Mouse (Mus musculus): ENCODE measurements around the gene Hmox1.

Gene Hmox1

DNA sequence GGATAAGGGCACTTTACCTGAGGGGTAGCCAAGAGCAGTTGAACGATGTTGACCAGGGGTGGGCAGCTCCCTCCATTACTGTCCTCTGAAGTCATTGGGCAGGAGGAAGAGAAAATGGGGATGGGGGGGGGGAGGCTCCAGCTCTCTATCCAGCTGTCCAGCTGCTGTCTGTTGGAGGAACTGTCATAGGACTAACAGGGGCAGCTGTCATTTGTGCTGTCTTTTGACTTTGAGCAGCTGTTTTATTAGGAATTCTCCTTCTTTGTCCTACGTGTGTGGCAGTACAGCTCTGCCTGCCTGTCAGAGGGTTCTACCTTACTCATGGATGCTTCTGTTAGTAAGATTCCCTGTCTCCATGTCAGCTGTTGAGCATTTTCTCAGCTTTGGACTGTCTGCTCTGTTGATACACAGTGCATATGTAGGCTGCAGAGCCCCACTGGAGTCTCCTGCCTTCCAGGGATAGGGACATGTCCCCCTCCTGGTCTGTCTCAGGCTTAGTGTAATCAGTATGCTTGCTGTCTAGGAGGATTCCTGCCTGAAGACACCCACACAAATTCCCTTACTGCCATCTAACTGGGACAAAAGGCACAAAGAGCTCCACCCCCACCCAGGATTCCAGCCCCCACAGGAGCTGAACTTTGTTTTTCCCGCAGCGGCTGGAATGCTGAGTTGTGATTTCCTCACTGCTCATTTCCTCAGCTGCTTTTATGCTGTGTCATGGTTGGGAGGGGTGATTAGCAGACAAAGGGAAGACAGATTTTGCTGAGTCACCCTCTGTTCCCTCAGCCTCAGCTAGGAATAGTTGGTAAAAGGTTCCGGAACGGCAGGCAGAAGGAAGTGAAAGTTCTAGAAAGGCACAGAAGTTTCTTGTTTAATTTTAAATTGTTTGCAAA lies 4.2 kb upstream of the Hmox1 start:
- in situ Hi-C loops (cut with MboI, MseI), result no loop called here

DNA sequence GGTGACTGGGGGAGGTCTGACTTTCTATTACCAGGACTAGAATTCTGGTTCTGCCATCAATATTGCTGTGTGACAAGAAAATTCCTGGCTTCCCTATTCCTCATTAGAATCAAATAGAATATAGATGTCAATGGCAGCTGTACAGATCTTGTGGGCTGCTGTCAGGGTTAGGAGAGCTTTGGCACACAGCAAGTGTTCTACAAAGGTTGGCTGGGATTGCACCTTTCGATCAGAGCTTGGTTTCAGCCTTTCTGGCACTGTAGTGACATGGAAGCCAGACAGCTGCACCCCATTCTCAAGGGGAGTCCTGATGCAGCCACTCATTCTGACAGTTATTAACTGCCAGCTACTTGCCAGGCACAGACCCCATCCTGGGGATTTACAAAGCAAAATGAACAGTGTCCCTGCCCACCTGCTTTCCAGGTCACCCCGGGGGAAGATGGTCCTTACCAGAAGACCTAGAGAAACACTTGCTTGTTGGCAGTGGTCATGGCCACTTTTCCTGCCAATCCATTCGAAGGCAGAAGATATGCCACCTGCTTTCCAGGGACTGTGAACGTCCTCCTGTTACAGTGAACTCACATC lies 2.5 kb upstream of the Hmox1 start:
- in situ Hi-C loops (cut with MboI, MseI), result no loop called here

DNA sequence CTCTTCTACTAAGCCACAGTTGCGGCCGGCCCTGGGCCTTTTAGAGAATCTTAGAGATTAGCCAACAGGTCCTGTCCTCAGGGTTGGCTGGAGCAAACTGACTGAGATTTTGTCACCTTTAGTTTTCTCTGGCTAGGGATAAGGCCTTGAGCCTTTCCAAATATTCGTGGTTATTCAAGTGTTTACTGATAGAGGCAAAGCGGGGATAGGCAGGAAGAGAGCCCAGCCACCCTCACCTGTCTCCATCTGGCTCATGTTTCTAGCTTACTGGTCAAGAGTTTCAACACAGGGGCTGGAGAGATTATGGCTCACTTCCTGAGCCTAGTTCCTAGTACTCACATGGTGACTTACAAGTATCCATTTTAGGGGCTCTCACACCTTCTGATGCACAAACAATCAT lies 9.5 kb downstream of the Hmox1 start:
- in situ Hi-C loops (cut with MboI, MseI), result no loop called here

DNA sequence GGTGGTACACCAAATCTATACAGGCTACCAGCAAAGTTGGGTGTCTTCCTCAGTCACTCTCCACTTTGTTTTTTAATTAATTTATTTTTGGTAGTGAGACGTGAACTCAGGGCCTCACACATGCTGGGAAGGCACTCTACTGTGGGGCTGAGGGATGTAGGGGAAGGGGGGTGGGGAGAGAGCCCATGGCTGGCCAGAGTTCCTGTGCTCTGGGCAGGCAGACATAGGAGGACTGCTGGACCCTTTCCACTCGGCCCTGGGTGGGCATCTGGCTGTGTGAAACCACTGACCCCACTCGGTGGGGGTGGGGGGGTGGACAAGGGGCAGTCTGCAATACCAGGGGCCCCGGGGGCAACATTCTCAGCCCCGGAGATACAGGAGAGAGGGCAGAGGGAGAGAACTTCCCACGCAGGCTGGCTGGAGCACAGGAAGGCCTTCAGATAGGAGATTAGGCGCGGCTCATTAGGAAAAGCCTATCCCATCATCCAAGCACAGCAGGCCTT lies 10.0 kb downstream of the Hmox1 start:
- in situ Hi-C loops (cut with MboI, MseI), result no loop called here

DNA sequence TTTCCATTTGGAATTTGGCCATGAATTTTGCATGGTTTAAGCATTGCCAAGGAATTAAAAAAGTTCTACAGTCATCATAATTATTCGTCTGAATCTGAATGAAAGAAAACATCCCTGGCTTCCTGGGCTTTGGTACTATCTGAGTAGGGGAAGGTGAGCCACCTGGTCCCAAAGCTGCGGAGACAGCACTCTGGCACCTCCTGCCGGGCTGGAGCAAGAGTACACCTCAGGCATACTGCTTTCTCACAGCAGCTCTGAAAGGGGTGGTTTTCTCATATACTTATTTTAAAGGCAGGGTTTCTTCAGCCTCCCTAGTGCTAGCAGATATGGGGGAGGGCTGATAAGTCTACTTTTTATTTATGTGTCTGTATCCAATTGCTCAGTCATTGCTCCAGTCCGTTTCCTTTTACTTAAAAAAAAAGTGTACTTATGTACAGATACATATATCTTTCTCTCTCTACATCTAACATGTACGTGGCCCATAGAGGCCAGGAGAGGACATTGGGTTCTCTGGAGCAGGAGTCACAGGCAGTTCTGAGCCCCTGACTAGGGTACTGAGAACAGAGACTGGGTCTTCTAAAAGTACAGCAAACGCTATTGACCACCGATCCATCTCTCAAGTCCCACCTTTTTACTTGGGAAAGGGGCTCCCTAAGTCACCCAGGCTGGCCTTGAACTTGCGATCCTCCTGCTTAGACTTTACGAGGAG lies 15.3 kb downstream of the Hmox1 start:
- in situ Hi-C loops (cut with MboI, MseI), result no loop called here

DNA sequence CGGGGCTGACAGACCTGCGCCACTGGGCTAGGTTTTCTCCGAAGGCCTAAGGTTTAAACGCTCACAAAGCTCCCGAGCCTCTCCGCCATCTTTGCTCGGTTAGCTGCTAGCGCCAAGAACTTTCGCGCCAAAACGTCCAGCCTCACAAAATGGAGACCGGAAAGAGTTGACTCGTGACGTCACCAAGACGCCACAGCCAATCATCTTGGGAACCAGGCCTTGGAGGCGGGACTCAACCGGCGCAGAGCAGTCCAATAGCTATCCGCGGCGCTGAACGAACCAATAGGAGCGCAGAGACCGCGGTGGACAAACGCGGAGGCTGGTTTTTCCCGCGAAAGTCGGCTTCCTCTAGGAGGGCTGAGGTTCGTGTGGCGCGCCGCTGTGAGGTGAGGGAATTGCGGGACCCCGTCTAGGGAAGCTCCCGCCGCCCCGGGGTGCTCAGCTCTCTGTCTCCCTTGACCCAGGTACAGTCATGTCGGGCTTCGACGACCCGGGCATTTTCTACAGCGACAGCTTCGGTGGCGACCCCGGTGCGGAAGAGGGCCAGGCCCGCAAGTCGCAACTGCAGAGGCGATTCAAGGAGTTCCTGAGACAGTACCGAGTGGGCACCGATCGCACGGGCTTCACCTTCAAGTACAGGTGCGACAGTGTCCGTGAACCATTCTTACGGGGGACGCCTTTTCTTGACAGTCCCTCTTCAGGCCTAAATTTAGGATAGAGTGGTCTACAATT lies 16.0 kb downstream of the Hmox1 start, which contains the start of gene Mcm5:
TSS of gene Mcm5 (plus strand) at position 334 of the 732 bp plus-strand sequence.
- in situ Hi-C loops (cut with MboI, MseI), result no loop called here

DNA sequence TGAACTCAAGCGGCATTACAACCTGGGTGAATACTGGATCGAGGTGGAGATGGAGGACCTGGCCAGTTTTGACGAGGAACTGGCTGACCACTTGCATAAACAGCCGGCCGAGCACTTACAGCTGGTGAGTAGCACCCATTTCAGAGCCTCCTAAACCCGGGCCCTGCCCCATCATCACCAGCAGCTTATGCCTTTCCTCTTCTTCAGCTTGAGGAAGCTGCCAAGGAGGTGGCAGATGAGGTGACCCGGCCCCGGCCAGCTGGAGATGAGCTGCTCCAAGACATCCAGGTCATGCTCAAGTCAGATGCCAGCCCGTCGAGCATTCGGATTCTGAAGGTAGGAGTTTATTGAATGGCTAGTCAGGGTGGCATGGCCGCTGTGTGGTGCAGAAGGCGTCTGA lies 16.7 kb downstream of the Hmox1 start:
- in situ Hi-C loops (cut with MboI, MseI), result no loop called here

DNA sequence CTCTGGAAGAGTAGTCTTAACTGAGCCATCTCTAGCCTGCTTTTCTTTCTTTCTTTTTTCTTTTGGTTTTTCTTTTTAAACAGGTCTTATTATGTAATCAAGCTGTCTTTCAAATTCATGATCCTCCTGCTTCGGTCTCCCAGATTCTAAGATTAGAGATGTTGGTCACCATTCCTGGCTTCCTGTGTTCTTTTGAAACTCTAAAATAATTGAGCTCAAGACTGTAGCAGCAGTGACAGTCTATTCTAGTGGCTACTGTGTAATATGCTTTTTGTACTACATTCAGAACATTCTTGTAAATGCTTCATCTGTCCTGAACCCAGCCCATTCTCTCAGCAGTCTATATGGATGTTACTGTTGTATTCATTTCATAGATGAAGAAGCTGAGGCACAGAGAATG lies 25.1 kb downstream of the Hmox1 start:
- in situ Hi-C loops (cut with MboI, MseI), result no loop called here

DNA sequence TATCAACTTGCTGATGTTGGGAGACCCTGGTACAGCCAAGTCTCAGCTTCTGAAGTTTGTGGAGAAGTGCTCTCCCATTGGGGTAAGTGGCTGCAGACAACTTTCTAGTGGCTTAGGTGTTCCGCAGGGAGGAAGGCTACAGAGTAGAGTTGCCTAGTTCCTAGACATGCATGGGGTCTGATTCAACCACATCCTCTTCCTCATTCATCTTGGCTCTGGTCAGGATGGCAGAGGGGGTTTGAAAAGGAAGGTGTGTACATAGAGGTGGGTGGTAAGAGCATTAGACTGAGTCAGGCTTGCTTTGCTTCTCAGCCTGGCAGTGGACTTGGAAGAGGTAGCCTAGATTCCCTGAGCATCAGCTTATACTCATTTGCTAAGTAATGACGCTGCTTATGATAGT lies 25.9 kb downstream of the Hmox1 start:
- in situ Hi-C loops (cut with MboI, MseI), result no loop called here

DNA sequence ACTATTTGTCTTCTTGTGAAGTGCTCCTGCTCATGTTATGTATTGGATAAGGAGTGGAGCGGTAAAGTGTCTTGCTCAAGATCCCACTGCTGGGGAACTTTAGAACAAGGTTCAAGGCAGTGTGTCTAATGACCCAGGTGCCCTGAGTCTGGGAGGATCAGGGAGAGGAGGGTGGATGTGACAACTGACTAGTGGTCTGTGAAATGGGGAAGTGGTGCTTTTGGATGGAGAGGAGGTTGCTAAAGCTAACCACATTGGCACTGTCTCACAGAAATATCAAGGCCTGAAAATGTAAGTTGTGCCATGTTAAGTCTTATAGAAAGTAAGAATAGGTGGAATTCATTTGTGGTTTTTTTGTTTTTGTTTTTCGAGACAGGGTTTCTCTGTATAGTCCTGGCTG lies 26.3 kb downstream of the Hmox1 start:
- in situ Hi-C loops (cut with MboI, MseI), result no loop called here

DNA sequence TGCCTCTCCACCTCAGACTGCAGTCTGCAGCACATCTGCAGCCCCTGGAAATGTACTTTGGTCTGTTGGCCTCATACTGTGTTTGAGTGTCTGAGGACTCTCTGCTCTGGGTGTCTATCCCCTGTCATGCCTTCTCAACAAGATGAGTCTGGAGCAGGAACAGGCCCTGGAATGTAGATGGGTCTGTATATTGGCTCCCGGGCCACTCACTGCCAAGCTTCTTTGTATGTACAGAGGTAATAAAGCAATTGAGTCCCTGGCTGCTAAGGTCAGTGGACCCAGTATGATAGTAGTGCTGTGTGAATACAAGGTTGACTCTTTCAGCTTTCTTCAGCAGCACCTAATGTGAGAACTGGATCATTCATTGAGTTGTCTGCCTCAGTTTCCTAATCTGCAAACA lies 34.0 kb downstream of the Hmox1 start:
- in situ Hi-C loops (cut with MboI, MseI), result no loop called here

DNA sequence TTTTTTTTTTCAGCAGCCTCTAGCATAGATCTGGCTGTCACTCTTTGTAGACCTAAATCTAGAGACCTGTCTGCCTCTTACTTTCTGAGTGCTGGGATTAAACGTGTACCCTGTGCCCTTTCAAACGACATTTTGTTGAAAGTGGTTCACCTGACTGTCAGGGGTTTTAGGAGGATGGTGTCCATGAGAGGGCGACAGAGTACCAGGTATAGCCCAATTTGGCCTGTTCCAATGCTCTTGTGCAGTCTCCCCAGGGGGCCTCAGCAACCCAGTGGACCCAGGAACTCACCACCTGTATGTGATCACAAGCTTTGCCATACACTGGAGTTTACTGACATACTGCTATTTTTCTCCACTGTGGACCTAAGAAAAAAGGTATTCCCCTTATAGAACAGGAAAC lies 39.1 kb downstream of the Hmox1 start:
- in situ Hi-C loops (cut with MboI, MseI), result loop anchor here (10.0 kb wide), 1 partner anchor 92 kb away; no protein-coding TSS in a partner anchor

DNA sequence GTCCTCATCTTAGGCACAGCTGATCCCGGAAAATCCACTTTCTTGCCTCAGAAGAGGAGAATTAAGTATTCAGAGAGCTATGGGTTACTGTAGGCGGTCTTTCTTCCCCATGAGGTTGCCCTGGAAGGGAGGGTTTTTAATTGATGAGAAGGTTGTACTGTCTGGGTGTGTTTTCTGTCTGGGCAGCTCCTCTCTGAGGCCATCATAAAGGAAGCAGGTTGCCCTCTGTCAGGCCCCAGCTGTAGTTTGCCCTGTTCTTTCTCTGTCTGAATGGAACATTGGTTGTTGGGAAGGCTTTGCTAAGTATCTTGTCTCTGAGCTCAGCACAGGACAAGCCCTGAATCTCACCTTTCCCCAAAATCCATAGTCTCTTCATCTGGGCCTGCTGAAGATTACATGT lies 40.0 kb downstream of the Hmox1 start:
- in situ Hi-C loops (cut with MboI, MseI), result loop anchor here (10.0 kb wide), 1 partner anchor 91 kb away; no protein-coding TSS in a partner anchor

DNA sequence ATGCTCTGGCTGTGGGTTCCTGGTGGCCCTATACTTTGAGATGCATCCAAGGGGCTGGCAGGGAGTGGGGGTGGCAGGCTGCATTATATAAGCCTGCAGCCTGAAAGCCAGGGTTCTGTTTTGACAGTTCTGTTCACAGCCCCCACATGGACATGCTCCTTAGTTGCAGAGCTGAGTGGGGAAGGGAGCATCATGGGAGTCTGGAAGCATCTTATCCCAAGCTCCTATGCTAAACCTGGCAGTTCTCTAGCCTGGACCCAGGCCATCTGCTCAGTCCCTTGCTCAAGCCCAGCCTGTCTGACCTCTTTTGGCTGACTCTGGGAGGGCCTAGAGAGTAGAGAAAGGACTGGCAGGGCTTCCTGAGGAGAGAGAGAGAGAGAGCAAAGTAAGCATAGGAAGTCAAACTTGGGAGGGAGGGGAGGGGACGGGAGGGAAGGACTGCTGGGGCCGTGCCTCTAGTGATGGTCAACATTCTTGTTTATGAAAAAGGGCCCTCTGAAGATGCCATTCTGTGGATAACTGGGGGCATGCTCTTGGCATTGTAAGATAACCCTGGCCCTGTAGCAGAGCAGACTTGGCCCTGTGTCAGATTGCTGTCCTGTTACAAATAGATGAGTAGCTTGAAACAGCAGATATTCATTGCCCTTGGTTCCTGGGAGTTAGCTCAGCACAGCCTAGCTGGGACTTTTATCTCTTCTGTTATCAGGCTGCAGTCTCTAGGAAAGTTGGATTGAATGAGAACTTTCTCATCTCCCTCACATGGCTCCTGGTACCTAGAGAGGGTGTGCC lies 41.4 kb downstream of the Hmox1 start:
- in situ Hi-C loops (cut with MboI, MseI), result loop anchor here (10.0 kb wide), 1 partner anchor 90 kb away; no protein-coding TSS in a partner anchor

DNA sequence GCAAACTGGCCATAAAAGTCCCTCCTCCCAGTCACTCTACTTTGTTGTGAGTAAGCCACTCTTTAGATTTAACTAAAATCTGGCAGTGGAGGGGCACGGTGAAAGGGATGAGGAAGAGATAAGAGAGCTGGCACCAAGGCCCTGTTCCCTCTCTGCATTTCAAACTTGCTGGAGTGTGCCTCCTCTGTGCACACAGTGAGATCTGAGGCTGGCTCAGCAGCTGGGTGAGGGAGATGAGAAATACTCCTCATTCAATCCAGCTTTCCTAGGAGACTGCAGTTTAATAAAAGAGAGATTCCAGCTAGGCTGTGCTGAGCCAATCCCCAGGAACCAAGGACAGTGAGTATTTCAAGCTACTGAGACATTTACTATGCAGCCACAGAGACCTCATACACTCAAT lies 42.3 kb downstream of the Hmox1 start:
- in situ Hi-C loops (cut with MboI, MseI), result loop anchor here (10.0 kb wide), 1 partner anchor 89 kb away; no protein-coding TSS in a partner anchor

DNA sequence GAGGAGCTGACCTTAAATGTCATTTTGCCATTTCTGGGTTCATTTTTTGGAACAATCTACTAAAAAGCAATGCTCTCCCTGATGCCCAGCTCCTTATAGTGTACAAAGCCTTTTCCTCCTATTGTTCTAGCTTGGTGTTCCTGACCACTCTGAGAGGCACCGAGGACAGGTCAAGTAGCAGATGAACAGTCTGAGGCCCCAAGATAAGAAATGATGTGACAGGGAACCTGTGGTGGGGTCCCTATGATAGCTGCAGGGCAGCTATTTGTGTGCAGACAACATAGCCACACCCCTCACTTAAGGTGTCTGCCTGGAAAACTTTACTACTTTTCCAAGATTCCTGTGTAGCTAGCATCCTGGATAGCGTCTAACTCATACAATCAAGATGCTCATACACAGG lies 42.8 kb downstream of the Hmox1 start:
- in situ Hi-C loops (cut with MboI, MseI), result loop anchor here (10.0 kb wide), 1 partner anchor 89 kb away; no protein-coding TSS in a partner anchor

DNA sequence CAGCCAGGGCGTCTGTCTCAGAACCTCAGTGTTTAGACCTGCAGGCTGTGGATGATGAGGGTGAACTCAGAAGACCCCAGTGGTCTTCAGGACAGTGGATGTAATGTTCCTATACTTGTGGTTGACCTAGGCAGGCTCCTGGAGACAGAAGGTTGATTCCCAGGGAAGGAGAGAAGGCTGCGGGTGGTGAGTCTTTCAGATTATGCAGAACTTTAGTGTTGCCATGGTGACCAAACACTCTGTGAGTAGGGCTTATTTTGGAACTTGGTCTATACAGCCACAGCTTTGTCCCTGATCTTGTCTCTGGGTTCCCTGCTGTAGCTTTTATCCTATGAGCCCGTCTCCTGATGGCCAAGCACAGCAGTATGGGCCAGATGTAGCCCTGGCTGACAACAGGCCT lies 44.1 kb downstream of the Hmox1 start:
- in situ Hi-C loops (cut with MboI, MseI), result loop anchor here (10.0 kb wide), 1 partner anchor 87 kb away; no protein-coding TSS in a partner anchor

Measured in regulatory T cell (primary cell).